Mouse (Mus musculus) spleen, adult 2 months (tissue): ENCODE measurements around the gene Krtap24-1.

Source experiments
- CTCF ChIP-seq: fragments of 200-500 bp; IDR thresholded peaks from 2 replicates; pipeline ENCODE4 v1.5.1; 2011; ENCODE audit warnings: mild to moderate bottlenecking, inconsistent platforms; ENCODE audit not compliant: insufficient read depth, insufficient read length, insufficient replicate concordance; ENCODE audit errors: extremely low read depth
- POLR2A ChIP-seq: fragments of 200-500 bp; IDR thresholded peaks from 2 replicates; pipeline ENCODE4 v1.6.1; 2011; ENCODE audit warnings: low read depth, low read length, inconsistent platforms

DNA sequence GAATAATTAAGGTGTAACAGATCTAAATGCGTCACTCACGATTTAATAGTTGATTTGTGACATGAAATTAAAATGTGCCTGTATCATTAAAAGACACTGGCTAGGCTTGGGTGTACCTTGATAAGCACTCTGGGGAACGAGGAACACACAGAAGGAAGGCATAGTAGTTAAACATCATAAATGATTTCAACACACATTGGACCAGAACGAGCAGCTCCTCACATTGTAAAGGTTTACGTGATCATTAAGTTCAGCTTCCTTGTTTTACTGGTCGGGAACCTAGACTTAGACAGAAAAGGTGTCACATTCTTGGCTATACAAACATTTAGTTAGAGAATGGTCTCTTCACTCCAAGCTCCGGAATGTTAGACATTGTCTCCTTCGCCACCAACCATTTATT, 11.8 kb downstream of the Krtap24-1 start:
- TF ChIP-seq CTCF, result no peak
- TF ChIP-seq POLR2A, result no peak
